Mouse (Mus musculus): ENCODE results near the gene Btg2. TPM values are rescaled to one million over a fixed set of nuclear protein-coding genes. Genes with fewer than 3 reads are reported as not detected.

The Btg2 gene
- total and polyA plus RNA-seq, 3 experiments, result 7.2 to 19.7 (median 11.6) TPM

GRCm38 (mm10) chr1:134107777-134108176, 28.9 kb upstream of the Btg2 start:
- in situ Hi-C loops (cut with MboI; ENCODE audit: low pct_ligation_motif_present, low pct_unique_long_range_greater_than_20kb, low sequenced_read_pairs) (loop anchor here (5.0 kb wide), 2 partner anchors 50 to 205 kb away; no protein-coding TSS in a partner anchor), dilution Hi-C loops (cut with MboI; ENCODE audit: extremely low pct_ligation_motif_present, extremely low pct_unique_long_range_greater_than_20kb, low sequenced_read_pairs) (no loop called here)
- H3K27ac ChIP-seq (ENCODE audit: insufficient read depth, low read depth), result no peak overlapping the region

GRCm38 (mm10) chr1:134106719-134107118, 27.8 kb upstream of the Btg2 start:
- dilution Hi-C loops (cut with MboI; ENCODE audit: extremely low pct_ligation_motif_present, extremely low pct_unique_long_range_greater_than_20kb, low sequenced_read_pairs), result no loop called here
- Histone ChIP-seq H3K9ac (ENCODE audit: insufficient read depth, low read depth) (no peak overlapping the region), H3K79me2 (replicated peaks; ENCODE audit: control insufficient read depth, extremely low read depth, insufficient read depth, poor library complexity, severe bottlenecking) (no peaks in the 10 kb centered on the region), H3K4me1 (ENCODE audit: control insufficient read depth in 1 of 2, insufficient read depth in 2 of 2) (peaks cover 8 to 25% of the 10 kb centered on the region in 2 experiments), H3K36me3 (replicated peaks in 1 of 2; ENCODE audit: control insufficient read depth in 1 of 2, insufficient read depth in 1 of 2, low read length in 1 of 2) (no peaks in the 10 kb centered on the region), H3K4me2 (ENCODE audit: insufficient read depth, low read depth, poor library complexity, severe bottlenecking) (no peak overlapping the region), H3K9me3 (replicated peaks; ENCODE audit: low read length) (no peaks in the 10 kb centered on the region), H3K4me3 (replicated peaks in 1 of 3; ENCODE audit: low read depth in 2 of 3, low read length in 2 of 3, poor library complexity in 1 of 3) (no peak overlapping the region), H3K27ac (ENCODE audit: insufficient read depth, low read depth) (no peak overlapping the region), H3K27me3 (replicated peaks) (peaks cover 46% of the 10 kb centered on the region)
- DNase-seq (ENCODE audit: extremely low read depth), result peak; percentile 50
- in situ Hi-C loops (cut with MboI; ENCODE audit: low pct_ligation_motif_present, low pct_unique_long_range_greater_than_20kb, low sequenced_read_pairs), result loop anchor here (5.0 kb wide), 2 partner anchors 49 to 204 kb away; no protein-coding TSS in a partner anchor
- TF ChIP-seq ZC3H11A (IDR thresholded peaks at IDR 0.05; ENCODE audit: low read depth, low read length) (peak; percentile 93), SIN3A (IDR thresholded peaks at IDR 0.05; ENCODE audit: low read length) (no peak), SMC3 (IDR thresholded peaks at IDR 0.05; ENCODE audit: low read depth, low read length) (peak; percentile 97), CTCF (conservative IDR thresholded peaks at IDR 0.05 in 1 of 2, IDR thresholded peaks at IDR 0.05 in 1 of 2; ENCODE audit: low read depth in 2 of 2, low read length in 2 of 2) (peak; percentile 50 to 92; a peak in 3 of 4 replicates), ZNF384 (IDR thresholded peaks at IDR 0.05; ENCODE audit: low read depth, low read length) (no peak), IRF4 (IDR thresholded peaks at IDR 0.05; ENCODE audit: low read depth, low read length) (peak; percentile 40; the same call in 1 of the 2 replicates), MAZ (IDR thresholded peaks at IDR 0.05; ENCODE audit: low read depth, low read length) (peak; percentile 51; the same call in 1 of the 2 replicates), USF2 (conservative IDR thresholded peaks at IDR 0.05; ENCODE audit: low read depth, low read length) (no peak), GABPA (IDR thresholded peaks at IDR 0.05; ENCODE audit: insufficient replicate concordance, low read depth, low read length) (no peak), CHD1 (IDR thresholded peaks at IDR 0.05; ENCODE audit: low read depth, low read length) (no peak), JUND (conservative IDR thresholded peaks at IDR 0.05; ENCODE audit: low read depth, low read length) (0 out of 2 replicates have a peak, but pooled peaks have one; percentile 10), CHD2 (IDR thresholded peaks at IDR 0.05; ENCODE audit: low read length) (no peak), KAT2A (IDR thresholded peaks at IDR 0.05; ENCODE audit: insufficient replicate concordance, low read length) (no peak), MAFK (IDR thresholded peaks at IDR 0.05; ENCODE audit: insufficient replicate concordance, low read length) (no peak), USF1 (IDR thresholded peaks at IDR 0.05; ENCODE audit: low read depth, low read length) (no peak), NRF1 (IDR thresholded peaks at IDR 0.05; ENCODE audit: low read depth, low read length) (no peak), RAD21 (IDR thresholded peaks at IDR 0.05; ENCODE audit: low read depth, low read length) (peak; percentile 93), NELFE (IDR thresholded peaks at IDR 0.05; ENCODE audit: low read depth, low read length) (no peak; the same call in 1 of the 2 replicates), HCFC1 (IDR thresholded peaks at IDR 0.05; ENCODE audit: low read depth, low read length) (no peak), EP300 (IDR thresholded peaks at IDR 0.05; ENCODE audit: low read length) (no peak), BHLHE40 (IDR thresholded peaks at IDR 0.05; ENCODE audit: low read depth, low read length) (0 out of 2 replicates have a peak, but pooled peaks have one; percentile 19), ZKSCAN1 (IDR thresholded peaks at IDR 0.05; ENCODE audit: borderline replicate concordance, low read depth, low read length) (no peak)

More at GRCm38 (mm10) chr1:134107777-134108176, 28.9 kb upstream of the Btg2 start:
- H3K4me2 ChIP-seq (ENCODE audit: insufficient read depth, low read depth, poor library complexity, severe bottlenecking), result no peak overlapping the region
- H3K4me1 ChIP-seq (ENCODE audit: control insufficient read depth in 1 of 2, insufficient read depth in 2 of 2), result peaks cover 8 to 25% of the 10 kb centered on the region in 2 experiments
- TF ChIP-seq ZMIZ1 (IDR thresholded peaks at IDR 0.05; ENCODE audit: low read depth, low read length), result no peak
- TF ChIP-seq SIN3A (IDR thresholded peaks at IDR 0.05; ENCODE audit: low read length), result no peak
- TF ChIP-seq HCFC1 (IDR thresholded peaks at IDR 0.05; ENCODE audit: low read depth, low read length), result no peak
- no peak for TF ChIP-seq ZNF384 (IDR thresholded peaks at IDR 0.05; ENCODE audit: low read depth, low read length)
- TF ChIP-seq MEF2A (IDR thresholded peaks at IDR 0.05; ENCODE audit: borderline replicate concordance, low read depth, low read length), result no peak
- TF ChIP-seq E2F4 (IDR thresholded peaks at IDR 0.05; ENCODE audit: insufficient replicate concordance, low read depth, low read length), result no peak
- TF ChIP-seq TBP (conservative IDR thresholded peaks at IDR 0.05; ENCODE audit: low read depth, low read length), result no peak
- TF ChIP-seq POLR2AphosphoS2 (IDR thresholded peaks at IDR 0.05; ENCODE audit: low read depth, low read length), result no peak
- TF ChIP-seq EP300 (IDR thresholded peaks at IDR 0.05; ENCODE audit: low read length), result no peak
- no peak for TF ChIP-seq CHD1 (IDR thresholded peaks at IDR 0.05; ENCODE audit: low read depth, low read length)
- no peak for TF ChIP-seq ZC3H11A (IDR thresholded peaks at IDR 0.05; ENCODE audit: low read depth, low read length)
- no peak overlapping the region for H3K9ac ChIP-seq (ENCODE audit: insufficient read depth, low read depth)
- no peak overlapping the region for H3K4me3 ChIP-seq (replicated peaks in 1 of 3; ENCODE audit: low read depth in 2 of 3, low read length in 2 of 3, poor library complexity in 1 of 3)
- DNase-seq (ENCODE audit: extremely low read depth), result no peak
- H3K9me3 ChIP-seq (replicated peaks; ENCODE audit: low read length), result no peaks in the 10 kb centered on the region
- H3K27me3 ChIP-seq (replicated peaks), result peaks cover 36% of the 10 kb centered on the region
- H3K79me2 ChIP-seq (replicated peaks; ENCODE audit: control insufficient read depth, extremely low read depth, insufficient read depth, poor library complexity, severe bottlenecking), result no peaks in the 10 kb centered on the region
- no peaks in the 10 kb centered on the region for H3K36me3 ChIP-seq (replicated peaks in 1 of 2; ENCODE audit: control insufficient read depth in 1 of 2, insufficient read depth in 1 of 2, low read length in 1 of 2)

All from CH12.LX (cell line).